Mouse (Mus musculus) intestine, embryonic 15.5 days (tissue): Measurements from ENCODE around the gene Zfp629. TPM values are rescaled to one million over a fixed set of nuclear protein-coding genes. Genes with fewer than 3 reads are reported as not detected.
"Not testable (repeated sequence)": the region's sequence is repeated elsewhere in the genome, so short reads cannot be mapped to it uniquely, and the experiment has no call there.

Experiments
- ATAC-seq: fragments of 200-750 bp; cut with Nextera tagmentation; 2 replicates; pipeline ENCODE4 v1.8.0; 2017; ENCODE audit warnings: moderate TSS enrichment, moderate library complexity
- H3K27ac ChIP-seq: fragments of 300-500 bp; sonication (generic); 2 replicates; pipeline ENCODE4 v1.5.1; 2015; ENCODE audit warnings: mild to moderate bottlenecking, inconsistent platforms
- H3K27me3 ChIP-seq: fragments of 300-500 bp; sonication (generic); replicated peaks from 2 replicates; pipeline ENCODE4 v1.6.1; 2015; ENCODE audit warnings: inconsistent platforms
- H3K36me3 ChIP-seq: fragments of 300-500 bp; sonication (generic); 2 replicates; pipeline ENCODE4 v1.6.1; 2015; ENCODE audit warnings: inconsistent platforms
- H3K4me1 ChIP-seq: fragments of 300-500 bp; sonication (generic); replicated peaks from 2 replicates; pipeline ENCODE4 v1.6.1; 2015; ENCODE audit warnings: inconsistent platforms
- H3K4me2 ChIP-seq: fragments of 300-500 bp; sonication (generic); replicated peaks from 2 replicates; pipeline ENCODE4 v1.6.1; 2015; ENCODE audit warnings: mild to moderate bottlenecking, inconsistent platforms
- H3K4me3 ChIP-seq: fragments of 300-500 bp; sonication (generic); replicated peaks from 2 replicates; pipeline ENCODE4 v1.5.1; 2015; ENCODE audit warnings: inconsistent platforms
- H3K9ac ChIP-seq: fragments of 300-500 bp; sonication (generic); 2 replicates; pipeline ENCODE4 v1.6.1; 2015; ENCODE audit warnings: inconsistent platforms
- H3K9me3 ChIP-seq: fragments of 300-500 bp; sonication (generic); 2 replicates; pipeline ENCODE4 v1.6.1; 2016; ENCODE audit warnings: inconsistent platforms
- WGBS: fragments of 180-500 bp; shearing (Covaris S2); methylation state at CpG from one replicate; pipeline ENCODE4 v1.1.7; 2015; 5-methylcytosine and 5-hydroxymethylcytosine counted together
- polyA plus RNA-seq: library from polyadenylated mRNA; unstranded; fragments of >200 nt; fragmentation: Nextera tagmentation; extraction: Ambion mirVana; gene quantifications from 2 replicates; pipeline ENCODE4 v1.2.1, GENCODE M21; 2015

The Zfp629 gene
- polyA plus RNA-seq = 8.8 and 9.4 TPM in 2 replicates

DNA sequence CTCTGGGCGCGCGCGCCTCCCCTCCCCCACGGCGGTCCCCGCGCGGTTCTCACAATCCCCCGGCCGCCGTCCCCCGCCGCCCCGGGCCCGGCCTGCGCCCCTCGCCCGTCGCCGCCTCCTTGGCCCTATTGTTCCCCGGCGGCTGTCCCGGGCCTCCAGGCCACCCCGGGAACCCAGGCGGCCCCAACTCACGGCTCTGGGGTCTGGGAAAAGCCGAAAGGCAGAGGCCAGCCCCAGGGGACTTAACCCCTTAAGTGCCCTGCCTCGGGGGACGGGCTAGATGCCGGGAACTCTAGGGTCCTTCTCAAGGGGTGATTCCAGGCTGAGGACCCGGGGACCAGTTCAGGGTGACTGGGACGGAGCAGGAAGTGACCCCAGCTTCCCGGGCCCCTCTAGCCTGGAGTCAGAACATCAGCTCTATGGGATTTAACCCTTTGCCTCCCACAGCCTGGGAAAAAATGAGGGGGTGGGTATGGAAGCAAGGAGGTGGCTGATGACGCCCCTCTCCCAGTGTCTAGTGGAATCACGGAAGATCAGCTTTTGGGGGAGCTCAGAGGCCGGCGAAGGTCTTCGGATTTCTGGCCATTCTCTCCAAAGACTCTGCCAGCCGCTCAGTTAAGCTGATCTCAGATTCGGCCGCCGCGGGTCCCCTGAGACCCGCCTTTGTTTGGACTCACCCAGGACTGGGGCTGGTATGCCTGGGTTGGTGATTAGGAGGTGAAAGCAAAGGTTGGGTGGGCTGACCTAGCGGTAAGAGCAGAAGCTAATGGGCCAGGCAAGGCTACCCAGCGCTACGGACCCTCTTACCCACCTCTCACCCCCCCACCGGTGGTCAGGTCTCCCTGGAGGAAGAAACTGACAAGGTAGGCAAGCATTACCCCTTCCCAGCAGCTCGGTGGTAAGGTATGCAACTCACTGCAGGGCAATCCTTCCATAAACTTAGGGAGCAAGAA is at the start of gene Zfp629:
TSS of gene Zfp629 (minus strand) at position 907 of the 953 bp plus-strand sequence.
- Histone ChIP-seq H3K27ac (peak within 1 kb of the TSS; percentile 84), H3K9ac (peak within 1 kb of the TSS; percentile 94), H3K4me2 (peak within 1 kb of the TSS; percentile 79), H3K36me3 (peaks cover 28% of the 10 kb centered on the region), H3K9me3 (no peaks in the 10 kb centered on the region), H3K4me3 (peak within 1 kb of the TSS; percentile 98), H3K4me1 (peaks cover 10% of the 10 kb centered on the region), H3K27me3 (no peaks in the 10 kb centered on the region)
- 1% methylated on average over 49 of the region's 50 CpGs for WGBS
- ATAC-seq = peak; percentile 90

GRCm38 (mm10) chr7:127662926-127663325 is 47.3 kb upstream of the Zfp629 start:
- no peak overlapping the region for H3K4me3 ChIP-seq
- 82% methylated on average over 6 of the region's 6 CpGs for WGBS
- H3K4me1 ChIP-seq = no peaks in the 10 kb centered on the region

GRCm38 (mm10) chr7:127661833-127662232 is 46.2 kb upstream of the Zfp629 start:
- Histone ChIP-seq H3K36me3 (peaks cover 11% of the 10 kb centered on the region), H3K4me2 (no peak overlapping the region), H3K4me1 (no peaks in the 10 kb centered on the region), H3K9ac (no peak overlapping the region), H3K27me3 (no peaks in the 10 kb centered on the region), H3K9me3 (no peaks in the 10 kb centered on the region), H3K27ac (no peak overlapping the region), H3K4me3 (no peak overlapping the region)
- 78% methylated on average over 6 of the region's 6 CpGs for WGBS
- no peak for ATAC-seq

More at GRCm38 (mm10) chr7:127662926-127663325, 47.3 kb upstream of the Zfp629 start:
- no peak overlapping the region for H3K27ac ChIP-seq
- no peak overlapping the region for H3K4me2 ChIP-seq
- no peak for ATAC-seq
- H3K9me3 ChIP-seq = no peaks in the 10 kb centered on the region
- no peak overlapping the region for H3K9ac ChIP-seq
- no peaks in the 10 kb centered on the region for H3K27me3 ChIP-seq
- H3K36me3 ChIP-seq = peaks cover 11% of the 10 kb centered on the region

DNA sequence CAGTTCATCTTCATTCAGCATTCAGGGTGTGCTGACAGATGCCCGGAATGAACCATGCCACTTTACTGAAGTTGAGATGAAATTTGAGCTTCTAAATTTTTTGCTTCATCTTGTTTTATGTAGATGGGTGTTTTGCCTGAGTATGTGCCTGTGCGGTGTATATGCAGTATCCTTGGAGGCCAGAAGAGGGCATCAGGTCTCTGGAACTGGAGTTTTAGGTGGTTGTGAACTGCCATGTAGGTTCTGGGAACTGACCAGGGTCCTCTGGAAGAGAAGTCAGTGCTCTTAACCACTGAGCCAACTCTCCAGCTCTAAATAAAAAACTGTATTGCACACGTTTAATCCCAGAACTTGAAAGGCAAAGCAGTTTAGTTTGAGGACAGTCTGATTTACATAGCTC is 45.3 kb upstream of the Zfp629 start:
- H3K36me3 ChIP-seq = peaks cover 3% of the 10 kb centered on the region; the same call in 1 of the 2 replicates
- H3K27me3 ChIP-seq = no peaks in the 10 kb centered on the region
- H3K27ac ChIP-seq = no peak overlapping the region
- H3K9me3 ChIP-seq = no peaks in the 10 kb centered on the region
- H3K4me2 ChIP-seq = no peak overlapping the region
- no peaks in the 10 kb centered on the region for H3K4me1 ChIP-seq
- 90% methylated on average over 3 of the region's 3 CpGs for WGBS
- no peak overlapping the region for H3K9ac ChIP-seq
- ATAC-seq = no peak
- H3K4me3 ChIP-seq = no peak overlapping the region

DNA sequence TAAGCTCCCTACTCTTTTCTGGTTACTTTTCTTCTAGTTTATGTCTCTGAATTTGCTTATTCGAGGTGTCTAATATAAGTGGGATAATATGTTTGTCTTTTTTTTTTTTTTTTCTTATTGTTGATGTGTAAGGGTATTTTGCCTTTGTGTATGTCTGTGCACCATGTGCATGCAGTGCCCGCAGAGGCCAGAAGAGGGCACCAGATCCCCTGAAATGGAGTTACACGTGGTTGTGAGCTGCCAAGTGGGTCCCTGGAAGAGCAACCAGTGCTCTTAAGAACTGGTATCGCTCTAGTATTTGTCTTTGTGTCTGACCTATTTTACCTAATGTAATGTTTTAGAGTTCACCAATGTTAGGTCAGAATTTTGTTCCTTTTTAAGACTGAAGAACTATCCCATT is 41.3 kb upstream of the Zfp629 start:
- H3K9me3 ChIP-seq = no peaks in the 10 kb centered on the region
- no peak overlapping the region for H3K4me3 ChIP-seq
- H3K4me2 ChIP-seq = no peak overlapping the region
- H3K9ac ChIP-seq = no peak overlapping the region
- H3K27ac ChIP-seq = no peak overlapping the region
- H3K36me3 ChIP-seq = no peaks in the 10 kb centered on the region
- ATAC-seq = no peak
- H3K4me1 ChIP-seq = no peaks in the 10 kb centered on the region
- no peaks in the 10 kb centered on the region for H3K27me3 ChIP-seq
- 37% methylated on average over 4 of the region's 4 CpGs for WGBS

GRCm38 (mm10) chr7:127654318-127654717 is 38.7 kb upstream of the Zfp629 start:
- 85% methylated on average over 10 of the region's 10 CpGs for WGBS

GRCm38 (mm10) chr7:127652050-127652449 is 36.5 kb upstream of the Zfp629 start:
- Histone ChIP-seq H3K9ac (no peak overlapping the region; the same call in 1 of the 2 replicates), H3K4me1 (no peaks in the 10 kb centered on the region), H3K9me3 (no peaks in the 10 kb centered on the region), H3K4me2 (peak overlapping the region; percentile 51), H3K27ac (no peak overlapping the region), H3K36me3 (no peaks in the 10 kb centered on the region), H3K27me3 (no peaks in the 10 kb centered on the region), H3K4me3 (0 out of 2 replicates have a peak overlapping the region, but pooled peaks have one; percentile 14)
- WGBS = 11% methylated on average over 18 of the region's 18 CpGs
- ATAC-seq = 0 out of 2 replicates have a peak, but pooled peaks have one; percentile 51

More at GRCm38 (mm10) chr7:127654318-127654717, 38.7 kb upstream of the Zfp629 start:
- no peak for ATAC-seq
- Histone ChIP-seq H3K27ac (no peak overlapping the region), H3K4me3 (no peak overlapping the region), H3K9ac (no peak overlapping the region), H3K4me1 (no peaks in the 10 kb centered on the region), H3K36me3 (no peaks in the 10 kb centered on the region), H3K9me3 (no peaks in the 10 kb centered on the region), H3K4me2 (no peak overlapping the region), H3K27me3 (no peaks in the 10 kb centered on the region)

DNA sequence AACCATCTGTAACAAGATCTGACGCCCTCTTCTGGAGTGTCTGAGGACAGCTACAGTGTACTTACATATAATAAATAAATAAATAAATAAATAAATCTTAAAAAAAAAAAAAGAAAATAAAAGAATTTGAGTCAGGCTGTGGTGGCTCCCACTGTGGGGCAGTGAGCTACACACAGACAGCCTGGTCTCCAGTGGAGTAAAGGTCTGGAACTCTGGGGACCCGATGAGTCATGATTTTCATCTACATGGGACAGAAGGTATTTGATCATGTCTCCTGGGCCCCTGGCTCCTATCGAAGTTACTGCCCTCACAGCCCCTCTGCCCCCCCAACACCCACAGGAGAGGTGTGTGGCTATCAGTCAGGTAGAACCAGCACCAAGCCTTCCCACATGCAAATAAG is 36.0 kb upstream of the Zfp629 start:
- H3K27me3 ChIP-seq = no peaks in the 10 kb centered on the region
- H3K4me1 ChIP-seq = no peaks in the 10 kb centered on the region
- peak overlapping the region; percentile 51 for H3K4me2 ChIP-seq
- H3K9me3 ChIP-seq = no peaks in the 10 kb centered on the region
- no peak overlapping the region for H3K27ac ChIP-seq
- 70% methylated on average over 3 of the region's 3 CpGs for WGBS
- H3K36me3 ChIP-seq = no peaks in the 10 kb centered on the region
- H3K9ac ChIP-seq = no peak overlapping the region
- H3K4me3 ChIP-seq = no peak overlapping the region
- no peak for ATAC-seq

DNA sequence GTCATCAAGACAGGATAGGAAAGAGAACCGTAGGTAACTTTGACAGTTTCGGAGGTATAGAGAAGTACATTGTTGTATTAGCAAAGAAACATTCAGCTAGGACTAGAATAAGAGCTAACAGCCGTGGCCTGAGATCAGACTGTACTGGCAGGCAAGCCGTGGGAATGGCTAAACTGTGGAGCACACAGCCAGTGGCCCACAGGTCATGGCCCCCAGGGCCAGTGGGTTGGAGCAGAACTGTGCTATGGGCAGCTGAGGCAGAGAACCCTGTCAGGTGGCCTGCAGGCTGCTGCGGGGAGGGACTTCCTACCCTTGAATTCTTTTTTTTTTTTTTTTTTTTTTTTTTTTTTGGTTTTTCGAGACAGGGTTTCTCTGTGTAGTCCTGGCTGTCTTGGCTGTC is 33.6 kb upstream of the Zfp629 start:
- no peak overlapping the region for H3K9ac ChIP-seq
- H3K4me2 ChIP-seq = no peak overlapping the region
- H3K4me1 ChIP-seq = no peaks in the 10 kb centered on the region
- H3K27me3 ChIP-seq = no peaks in the 10 kb centered on the region
- 81% methylated on average over 6 of the region's 6 CpGs for WGBS
- H3K36me3 ChIP-seq = no peaks in the 10 kb centered on the region
- no peak for ATAC-seq
- no peak overlapping the region for H3K27ac ChIP-seq
- no peaks in the 10 kb centered on the region for H3K9me3 ChIP-seq
- H3K4me3 ChIP-seq = no peak overlapping the region

DNA sequence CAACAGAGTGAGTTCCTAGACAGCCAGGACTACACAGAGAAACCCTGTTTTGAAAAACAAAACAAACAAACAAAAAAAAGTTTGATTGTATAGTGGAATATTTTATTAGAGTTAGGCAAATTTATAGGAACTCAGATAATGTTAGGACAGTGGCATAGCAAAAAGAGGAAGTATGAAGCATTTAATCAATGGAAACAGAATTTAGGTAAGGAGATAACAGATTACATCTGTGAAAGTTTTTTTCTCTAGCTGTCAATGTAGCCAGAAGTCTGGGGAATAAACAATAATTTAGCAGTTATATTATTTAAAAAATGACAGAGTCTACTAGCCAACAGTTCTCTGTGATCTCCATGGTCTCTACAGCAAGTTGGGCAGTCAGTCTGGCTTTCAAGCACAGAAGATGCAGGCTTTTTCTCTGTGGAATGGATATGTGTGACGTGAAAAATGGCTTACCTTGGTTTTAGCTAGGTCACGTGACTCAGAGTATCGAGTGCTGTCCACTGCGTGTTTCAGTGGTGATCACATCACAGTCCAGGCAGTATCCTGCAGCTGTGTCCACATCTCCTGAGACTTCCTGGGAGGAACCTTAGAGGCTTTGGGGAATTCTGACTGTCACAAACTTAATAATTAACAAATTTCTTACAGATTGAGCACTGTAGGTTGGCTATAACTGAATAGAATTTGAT is 33.1 kb upstream of the Zfp629 start:
- 64% methylated on average over 4 of the region's 4 CpGs for WGBS
- H3K27me3 ChIP-seq = no peaks in the 10 kb centered on the region
- no peaks in the 10 kb centered on the region for H3K36me3 ChIP-seq
- H3K4me2 ChIP-seq = no peak overlapping the region
- no peaks in the 10 kb centered on the region for H3K4me1 ChIP-seq
- H3K27ac ChIP-seq = no peak overlapping the region
- H3K4me3 ChIP-seq = no peak overlapping the region
- H3K9me3 ChIP-seq = no peaks in the 10 kb centered on the region
- H3K9ac ChIP-seq = no peak overlapping the region
- no peak for ATAC-seq

DNA sequence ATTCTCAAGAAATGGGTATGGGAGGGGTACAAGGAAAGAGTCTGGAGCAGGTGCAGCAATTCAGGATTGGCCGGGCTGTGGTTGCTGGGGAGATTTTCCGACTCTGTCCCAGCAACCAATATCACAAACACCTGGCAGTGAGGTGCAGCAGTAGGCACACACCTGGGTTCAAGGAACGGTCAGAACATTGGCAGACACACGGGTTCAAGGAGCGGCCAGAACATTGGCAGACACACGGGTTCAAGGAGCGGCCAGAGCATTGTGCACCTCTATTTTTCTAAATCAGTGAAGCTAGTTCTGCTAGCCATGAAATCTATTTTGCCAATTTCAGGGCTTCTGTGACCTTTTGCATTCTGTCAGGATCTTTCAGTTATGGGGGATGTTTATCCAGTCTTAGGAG is 32.0 kb upstream of the Zfp629 start:
- H3K9ac ChIP-seq, H3K27me3 ChIP-seq, ATAC-seq, H3K4me1 ChIP-seq, H3K4me3 ChIP-seq, H3K4me2 ChIP-seq, H3K9me3 ChIP-seq, H3K36me3 ChIP-seq, H3K27ac ChIP-seq: not testable (repeated sequence)
- 89% methylated on average over 7 of the region's 7 CpGs for WGBS

- Histone ChIP-seq H3K9ac (no peak overlapping the region), H3K27me3 (no peaks in the 10 kb centered on the region), H3K36me3 (no peaks in the 10 kb centered on the region), H3K4me1 (no peaks in the 10 kb centered on the region), H3K4me3 (no peak overlapping the region), H3K4me2 (no peak overlapping the region), H3K27ac (no peak overlapping the region), H3K9me3 (no peaks in the 10 kb centered on the region)
- no peak for ATAC-seq
- WGBS = 82% methylated on average over 4 of the region's 4 CpGs
Measured at GRCm38 (mm10) chr7:127646363-127646762, 30.8 kb upstream of the Zfp629 start.
